Mouse (Mus musculus): ENCODE measurements around the gene Ky.

Gene Ky

DNA sequence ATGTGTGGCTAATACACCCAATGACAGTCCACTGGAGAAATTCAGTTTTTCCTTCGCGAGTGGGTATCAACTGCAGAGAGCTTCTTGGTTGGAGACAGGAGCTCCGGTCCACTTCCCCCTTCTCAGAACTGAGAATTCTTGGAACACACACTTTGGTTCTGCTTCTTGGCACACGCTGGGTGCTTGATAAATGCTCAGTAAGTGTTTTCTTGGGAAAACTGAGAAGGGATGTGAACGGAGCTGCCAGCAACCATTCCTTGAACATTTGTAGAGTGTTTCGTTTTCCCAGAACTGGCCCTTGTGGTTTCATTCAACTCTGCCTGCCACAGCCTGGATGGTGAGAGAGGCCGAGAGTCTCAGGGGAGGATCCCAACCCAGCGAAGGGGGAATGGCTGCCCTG, 43.7 kb downstream of the Ky start:
- no peak for DNase-seq (ENCODE audit: low spot score)

- DNase-seq (ENCODE audit: low spot score): no peak
These were observed 46.2 kb downstream of the Ky start for GRCm38 (mm10) chr9:102551771-102552170.

- no peak for DNase-seq (ENCODE audit: low spot score)
These were observed 48.2 kb downstream of the Ky start for GRCm38 (mm10) chr9:102553781-102554180.

DNA sequence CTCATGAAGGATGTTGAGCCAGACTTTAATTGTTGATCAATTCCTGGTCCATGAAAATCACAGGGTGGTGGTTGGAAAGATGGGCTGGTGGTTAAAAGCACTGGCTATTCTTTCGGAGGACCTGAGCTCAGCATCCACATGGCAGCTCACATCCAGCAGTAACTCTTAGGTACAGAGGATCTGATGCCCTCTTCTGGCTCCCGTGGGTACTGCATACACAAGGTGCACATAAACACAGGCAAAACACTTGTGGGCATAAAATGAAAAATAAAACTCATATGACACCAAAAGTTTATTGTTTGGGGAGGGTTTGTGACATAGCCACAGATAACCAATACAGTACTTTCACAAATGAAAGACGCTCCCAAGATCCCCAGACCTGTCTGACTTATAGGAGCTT, 52.9 kb downstream of the Ky start:
- DNase-seq (ENCODE audit: low spot score): no peak

GRCm38 (mm10) chr9:102572888-102573287, 67.3 kb downstream of the Ky start:
- DNase-seq (ENCODE audit: low spot score): no peak

DNA sequence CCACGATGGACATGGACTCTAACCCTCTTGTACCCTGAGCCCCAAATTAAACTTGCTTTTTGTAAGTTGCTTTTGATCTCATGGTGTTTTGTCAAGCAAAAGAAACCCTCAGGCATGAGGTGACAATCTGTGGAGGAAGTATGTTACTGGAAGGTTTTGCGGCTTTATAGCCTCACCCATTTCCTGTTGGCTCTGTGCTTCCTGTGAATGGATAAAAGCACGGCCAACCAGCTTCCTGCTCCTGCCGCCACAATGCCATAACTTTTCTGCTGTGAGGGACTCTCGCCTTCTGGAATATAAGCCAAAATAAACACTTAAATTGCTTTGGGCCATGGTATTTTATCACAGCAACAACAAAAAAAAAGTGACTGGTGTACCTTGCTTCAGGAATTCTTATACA, 71.9 kb downstream of the Ky start:
- DNase-seq (ENCODE audit: low spot score): no peak

DNA sequence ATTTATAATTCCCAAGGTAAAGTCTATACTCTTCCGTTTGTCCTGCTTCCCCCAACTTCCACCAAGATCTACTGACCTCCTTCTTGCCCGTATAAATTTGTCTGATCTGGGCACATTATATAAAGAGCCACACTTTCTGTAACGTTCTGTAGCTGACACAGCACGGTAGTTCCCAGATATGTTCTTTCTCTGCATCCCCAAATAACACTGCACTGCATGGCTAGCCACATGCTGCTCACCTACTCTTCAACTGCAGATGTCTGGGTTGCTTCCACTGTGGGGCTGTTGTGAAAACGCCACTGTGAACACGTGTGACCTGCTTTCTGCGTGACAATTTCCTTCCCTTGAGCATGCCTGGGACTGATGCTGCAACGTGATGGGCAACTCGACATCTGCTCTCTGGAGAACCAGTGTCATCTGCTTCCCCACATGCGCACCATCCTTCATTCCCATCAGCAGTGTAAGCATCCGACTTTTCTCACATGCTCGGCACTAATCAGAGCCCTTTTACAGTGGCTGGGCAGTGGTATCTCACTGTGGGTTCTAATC, 76.4 kb downstream of the Ky start:
- no peak for DNase-seq (ENCODE audit: low spot score)

DNA sequence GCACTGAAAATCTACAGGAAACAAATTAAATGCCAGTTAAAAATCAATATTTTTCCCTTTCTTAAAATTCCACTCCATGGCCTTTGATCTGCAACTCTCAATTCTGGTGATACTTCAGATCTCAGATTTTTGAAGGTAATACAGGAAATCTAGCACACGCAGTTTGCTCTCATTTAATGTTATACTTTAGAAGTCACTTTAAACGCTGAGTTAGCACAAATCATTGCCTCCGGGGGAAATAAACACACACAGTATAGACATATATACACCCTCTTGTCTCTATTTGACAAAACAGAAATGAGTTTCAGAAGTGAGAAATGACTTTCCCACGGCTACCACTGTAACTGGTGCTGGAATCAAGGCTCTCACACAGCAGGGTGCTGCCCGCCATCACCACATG, 81.8 kb downstream of the Ky start:
- no peak for DNase-seq (ENCODE audit: low spot score)

DNA sequence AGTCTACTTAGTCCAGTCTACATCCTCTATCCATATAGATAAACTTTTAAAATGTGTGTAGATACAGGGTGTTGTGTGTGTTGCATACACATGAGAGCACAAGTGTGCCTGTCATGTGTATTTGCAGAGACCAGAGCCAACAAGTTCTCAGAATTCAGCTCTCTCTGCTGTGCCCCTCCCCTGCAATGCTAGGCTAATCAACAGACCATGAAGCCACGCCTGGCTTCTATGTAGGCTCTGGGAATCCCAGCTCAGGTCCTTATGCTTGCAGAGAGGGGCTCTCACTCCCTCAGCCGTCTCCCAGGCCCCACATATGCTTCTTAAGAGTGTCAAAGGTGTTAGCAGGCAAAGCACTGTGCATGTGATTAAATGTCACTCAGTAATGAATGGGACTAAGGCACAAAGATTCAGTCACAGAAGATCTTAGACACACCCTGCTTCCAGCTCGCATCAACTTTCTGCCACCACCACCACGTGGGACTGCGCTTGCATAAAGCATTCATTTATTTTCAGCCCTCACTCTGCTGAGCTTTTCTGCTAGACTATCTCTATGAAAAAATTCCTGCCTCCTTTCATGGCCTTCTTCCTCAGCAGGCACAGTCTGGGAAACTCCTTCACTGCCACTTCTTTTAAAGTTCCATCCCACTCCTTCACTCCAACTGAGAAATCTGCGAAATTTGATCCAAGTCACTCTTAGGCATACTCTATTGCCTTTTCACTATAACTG, 89.3 kb downstream of the Ky start:
- no peak for DNase-seq (ENCODE audit: low spot score)

Measured in urinary bladder, postnatal 14 days (tissue).